Mouse (Mus musculus) MEL (cell line): ENCODE data around the gene Cdca3.

Source experiments
- CTCF ChIP-seq, 3 experiments: IDR thresholded peaks in 2 of 3; conservative IDR thresholded peaks in 1 of 3; 2 replicates each; pipeline ENCODE4 v1.5.1; 2011 to 2012; ENCODE audit warnings: low read length in 3 of 3, low read depth in 2 of 3, mild to moderate bottlenecking in 2 of 3, improper control_type of control experiment in 1 of 3, inconsistent platforms in 1 of 3, mixed read lengths in 1 of 3, moderate library complexity in 1 of 3; ENCODE audit not compliant: control insufficient read depth in 1 of 3, insufficient read depth in 1 of 3, poor library complexity in 1 of 3, severe bottlenecking in 1 of 3
- EP300 ChIP-seq, 2 experiments: IDR thresholded peaks; 2 replicates each; pipeline ENCODE4 v1.6.1; 2011; ENCODE audit warnings: improper control_type of control experiment in 2 of 2, low read length in 2 of 2, low read depth in 1 of 2, mild to moderate bottlenecking in 1 of 2
- GATA1 ChIP-seq: IDR thresholded peaks from 2 replicates; pipeline ENCODE4 v1.6.1; 2011; ENCODE audit warnings: low read depth, low read length, improper control_type of control experiment
- KAT2A ChIP-seq: conservative IDR thresholded peaks from 2 replicates; pipeline ENCODE4 v1.6.1; 2012; ENCODE audit warnings: low read depth, low read length, improper control_type of control experiment, inconsistent platforms
- MYB ChIP-seq: IDR thresholded peaks from 2 replicates; pipeline ENCODE4 v1.6.1; 2011; ENCODE audit warnings: mild to moderate bottlenecking, low read depth, low read length, improper control_type of control experiment
- MYC ChIP-seq: IDR thresholded peaks from 2 replicates; pipeline ENCODE4 v1.6.1; 2011; ENCODE audit warnings: low read depth, mild to moderate bottlenecking, low read length, improper control_type of control experiment, moderate library complexity
- RAD21 ChIP-seq: IDR thresholded peaks from 2 replicates; pipeline ENCODE4 v1.6.1; 2011; ENCODE audit warnings: mild to moderate bottlenecking, low read depth, low read length, improper control_type of control experiment
- SIN3A ChIP-seq: IDR thresholded peaks from 2 replicates; pipeline ENCODE4 v1.6.1; 2012; ENCODE audit warnings: low read length, improper control_type of control experiment, inconsistent platforms
- TBP ChIP-seq: IDR thresholded peaks from 2 replicates; pipeline ENCODE4 v1.8.0; 2011; ENCODE audit warnings: low read depth, low read length, improper control_type of control experiment
- UBTF ChIP-seq: IDR thresholded peaks from 2 replicates; pipeline ENCODE4 v1.6.1; 2012; ENCODE audit warnings: low read depth, mild to moderate bottlenecking, inconsistent platforms, low read length, improper control_type of control experiment, moderate library complexity, borderline replicate concordance; ENCODE audit not compliant: insufficient read depth
- USF1 ChIP-seq: IDR thresholded peaks from 2 replicates; pipeline ENCODE4 v1.6.1; 2014; ENCODE audit warnings: low read depth, mild to moderate bottlenecking, inconsistent platforms, low read length, improper control_type of control experiment, moderate library complexity
- ZC3H11A ChIP-seq: IDR thresholded peaks from 2 replicates; pipeline ENCODE4 v1.6.1; 2012; ENCODE audit warnings: low read depth, mild to moderate bottlenecking, inconsistent platforms, low read length, improper control_type of control experiment
- ZKSCAN1 ChIP-seq: IDR thresholded peaks from 2 replicates; pipeline ENCODE4 v1.6.1; 2012; ENCODE audit warnings: low read depth, mild to moderate bottlenecking, inconsistent platforms, low read length, improper control_type of control experiment, moderate library complexity

GRCm38 (mm10) chr6:124822049-124822448, 7.3 kb upstream of the Cdca3 start:
- no peak for TF ChIP-seq RAD21
- TF ChIP-seq ZKSCAN1, result no peak
- no peak for TF ChIP-seq EP300 (IDR thresholded peaks at IDR 0.05; ENCODE audit: low read depth in 1 of 2, low read length in 2 of 2)
- no peak for TF ChIP-seq CTCF (IDR thresholded peaks at IDR 0.05 in 2 of 3, conservative IDR thresholded peaks at IDR 0.05 in 1 of 3; ENCODE audit: control insufficient read depth in 1 of 3, insufficient read depth in 1 of 3, low read depth in 2 of 3, low read length in 3 of 3, poor library complexity in 1 of 3, severe bottlenecking in 1 of 3)
- TF ChIP-seq USF1, result no peak
- no peak for TF ChIP-seq GATA1
- no peak for TF ChIP-seq TBP
- TF ChIP-seq SIN3A, result no peak
- no peak for TF ChIP-seq ZC3H11A
- no peak for TF ChIP-seq KAT2A
- TF ChIP-seq MYC, result no peak
- no peak for TF ChIP-seq MYB
- no peak for TF ChIP-seq UBTF
